ENCODE assay signal across 8 mouse cellular contexts in the genomic region with DNA sequence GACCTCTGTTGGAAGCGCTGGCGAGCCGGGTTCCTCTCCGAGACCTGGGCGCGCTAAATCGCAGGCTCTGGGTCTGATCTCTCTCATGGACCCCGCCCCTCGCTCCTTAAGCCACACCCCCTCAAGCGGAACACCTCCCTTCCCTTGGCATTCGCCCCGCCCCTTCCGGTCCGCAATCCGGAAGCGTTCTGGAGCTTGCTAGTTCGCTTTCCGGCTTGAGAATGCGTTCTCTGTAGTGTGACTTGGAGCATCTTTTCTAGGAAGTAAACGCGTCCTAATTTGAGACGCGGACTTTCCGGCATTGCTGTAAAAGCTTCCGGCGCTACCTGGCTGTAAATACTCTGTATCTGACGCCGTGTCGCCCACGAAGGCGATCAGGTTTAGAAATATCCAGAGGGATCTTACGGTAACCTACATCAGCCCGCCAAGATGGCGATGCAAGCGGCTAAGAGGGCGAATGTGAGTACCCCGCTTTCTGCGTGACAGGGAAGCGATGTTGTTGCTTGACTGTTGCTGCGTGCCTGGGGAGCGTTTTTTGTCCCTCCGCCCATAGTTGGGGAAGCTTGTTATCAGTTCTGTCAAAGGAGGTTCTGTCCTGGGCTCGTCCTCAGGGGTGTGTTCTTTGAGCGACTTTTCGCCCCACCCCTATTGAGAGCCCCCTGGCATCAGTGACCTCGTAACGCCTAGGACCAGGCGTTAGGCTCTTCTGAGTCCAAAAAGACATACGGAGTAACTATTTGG. TPM values are rescaled to one million over a fixed set of nuclear protein-coding genes. Genes with fewer than 3 reads are reported as not detected.
DNase-seq lines count a peak whose midpoint lies in the region; ATAC-seq lines count a peak whose summit lies in the region.

A gene (plus strand): TSS at position 184 of the 741 bp plus-strand sequence.

- H3K36me3 ChIP-seq in hindbrain, embryonic 11.5 days (ENCODE audit: control insufficient read depth, insufficient read depth, low read length), result no peaks in the 10 kb centered on the region

- H3K9ac ChIP-seq in hindbrain, embryonic 11.5 days (ENCODE audit: low read depth, low read length), result peak within 1 kb of the TSS; percentile 59

- peak within 1 kb of the TSS; percentile 89 for H3K4me3 ChIP-seq in hindbrain, embryonic 11.5 days (ENCODE audit: low read depth, low read length)

- peak; percentile 99 for DNase-seq in Muller cell, postnatal 12 days (ENCODE audit: inconsistent ontology term)
- DNase-seq in cerebellum, adult 9-11 months, result peak; percentile 98
- DNase-seq in frontal cortex, adult 2 months (ENCODE audit: extremely low spot score in 1 of 2, low spot score in 1 of 2), result peak; percentile 93 to 98
- DNase-seq in hindbrain, embryonic 11.5 days (ENCODE audit: low spot score), result peak; percentile 99
- peak; percentile 98 to 99 for DNase-seq in layer of hippocampus, postnatal 10 days (ENCODE audit: low spot score in 2 of 2)
- DNase-seq in lung, postnatal 10 days, result peak; percentile 99
- peak; percentile 98 for DNase-seq in ovary, postnatal 36 days (ENCODE audit: low spot score)
- peak; percentile 100 for DNase-seq in thymus, postnatal 25 days

- H3K9me3 ChIP-seq in hindbrain, embryonic 11.5 days (ENCODE audit: control insufficient read depth, low read length), result no peaks in the 10 kb centered on the region

- peak; percentile 99 for ATAC-seq in hindbrain, embryonic 11.5 days (ENCODE audit: low FRiP score)

- H3K27ac ChIP-seq in hindbrain, embryonic 11.5 days (ENCODE audit: low read depth, low read length), result peak within 1 kb of the TSS; percentile 74

- H3K27me3 ChIP-seq in hindbrain, embryonic 11.5 days (ENCODE audit: control insufficient read depth, insufficient read depth, low read length), result no peaks in the 10 kb centered on the region

- H3K4me2 ChIP-seq in hindbrain, embryonic 11.5 days (replicated peaks; ENCODE audit: low read depth, low read length), result peak within 1 kb of the TSS; percentile 82

- H3K4me1 ChIP-seq in hindbrain, embryonic 11.5 days (replicated peaks; ENCODE audit: control insufficient read depth, insufficient read depth, low read length), result no peaks in the 10 kb centered on the region

- WGBS in hindbrain, embryonic 11.5 days, result under 1% methylated on average over 49 of the region's 49 CpGs

RNA-seq across cellular contexts. Expression of the gene that starts here (rescaled TPM):
- 94.2 and 94.4 TPM in 2 replicates for polyA plus RNA-seq in frontal cortex, adult 2 months (2012; rRNA removed)
- 354 and 386 TPM in 2 replicates for polyA plus RNA-seq in hindbrain, embryonic 11.5 days (2014; fragmentation: Nextera tagmentation; extraction: Ambion mirVana)
- total RNA-seq in layer of hippocampus, postnatal 10 days (2021), result 100 to 1,000 TPM in 1 of 2 experiments, 10 to 100 TPM in 1; 85.5 to 104 TPM

Comparison
In these comparisons a context has a peak if more than half of its experiments do, and no peak if none do; other contexts are left out.
1. Peak in every context shown above with its lines: DNase-seq, ATAC-seq, H3K4me3 ChIP-seq and H3K27ac ChIP-seq.